10 mouse cellular contexts compared by ENCODE assay signal in the genomic region with DNA sequence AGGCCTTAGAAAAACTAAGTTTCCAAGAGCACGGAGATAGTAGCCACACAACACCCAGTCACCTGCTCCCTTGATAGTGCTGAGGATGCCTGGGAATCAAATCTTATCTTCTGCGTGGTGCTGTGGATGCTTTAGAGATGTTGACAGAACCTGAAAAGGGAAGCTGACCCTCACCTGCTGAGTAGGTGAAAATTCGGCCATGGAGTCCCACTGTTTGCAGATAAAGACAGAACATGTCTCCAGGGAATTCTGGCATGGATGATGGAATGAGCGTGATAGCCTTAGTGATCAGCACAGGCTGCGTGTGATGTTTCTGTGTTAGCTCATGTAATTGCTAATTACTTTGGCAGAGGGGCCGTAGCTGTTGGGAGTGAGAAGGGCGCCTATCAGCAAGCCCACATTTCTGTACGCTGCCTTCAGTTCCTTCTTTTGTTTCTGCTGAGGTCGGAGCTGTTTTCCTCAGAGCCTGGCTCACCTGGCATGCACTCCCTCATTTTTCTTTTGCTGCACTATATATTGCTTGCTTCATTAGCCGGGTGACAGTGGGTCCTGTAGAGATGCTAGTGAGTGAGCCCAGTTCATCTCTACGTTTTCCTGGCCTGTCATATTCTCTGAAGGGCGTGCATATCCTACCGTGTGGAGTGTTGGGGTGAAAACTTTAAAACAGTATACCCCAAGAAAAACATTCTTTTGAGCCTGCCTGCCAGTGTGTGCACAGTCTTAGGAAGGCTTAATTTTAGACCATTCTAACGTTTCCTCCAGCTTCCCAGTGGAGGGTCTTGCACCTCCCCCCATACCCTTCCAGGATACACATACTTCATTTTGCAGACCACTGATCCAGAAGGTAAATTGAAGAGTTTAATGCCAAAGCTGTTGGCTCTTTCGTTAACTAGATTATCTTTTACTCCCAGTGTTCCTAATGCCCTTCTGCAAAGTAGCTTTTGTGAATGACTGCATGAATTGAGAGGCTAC. TPM values are rescaled to one million over a fixed set of nuclear protein-coding genes. Genes with fewer than 3 reads are reported as not detected.
DNase-seq lines count a peak whose midpoint lies in the region; ATAC-seq and TF ChIP-seq lines count a peak whose summit lies in the region.
"Had no signal": no experiment of that assay in that cellular context is flagged by ENCODE, and none has a peak within 500 bp of the region (broad histone marks: within the 10 kb centered on the region; RNA-seq: fewer than 3 reads in every experiment).

No protein-coding gene starts in this region.

- peak overlapping the region; percentile 76 for H3K27ac ChIP-seq in neural tube, embryonic 13.5 days (replicated peaks)
- peak overlapping the region; percentile 59 for H3K27ac ChIP-seq in limb, embryonic 12.5 days
- H3K27ac ChIP-seq in lung, postnatal 0 days (ENCODE audit: low read length): no peak overlapping the region

- H3K4me3 ChIP-seq in neural tube, embryonic 13.5 days: no peak overlapping the region
- no peak overlapping the region for H3K4me3 ChIP-seq in limb, embryonic 12.5 days (replicated peaks)
- H3K4me3 ChIP-seq in lung, postnatal 0 days (ENCODE audit: low read depth, low read length): no peak overlapping the region

- H3K36me3 ChIP-seq in neural tube, embryonic 13.5 days: no peaks in the 10 kb centered on the region
- H3K36me3 ChIP-seq in limb, embryonic 12.5 days: no peaks in the 10 kb centered on the region
- H3K36me3 ChIP-seq in lung, postnatal 0 days (ENCODE audit: insufficient read depth, low read length): no peaks in the 10 kb centered on the region

- ATAC-seq in neural tube, embryonic 13.5 days (ENCODE audit: low read depth): peak; percentile 60
- no peak for ATAC-seq in limb, embryonic 12.5 days (ENCODE audit: insufficient number of reproducible peaks, insufficient read depth, low FRiP score, low TSS enrichment, low read depth)
- no peak for ATAC-seq in lung, postnatal 0 days

- no peak for TF ChIP-seq CTCF in lung, postnatal 0 days (IDR thresholded peaks at IDR 0.05)

- WGBS in neural tube, embryonic 13.5 days: 44% methylated on average over 15 of the region's 15 CpGs
- WGBS in limb, embryonic 12.5 days: 50% methylated on average over 15 of the region's 15 CpGs
- WGBS in lung, postnatal 0 days: 56% methylated on average over 15 of the region's 15 CpGs

- H3K27me3 ChIP-seq in neural tube, embryonic 13.5 days: no peaks in the 10 kb centered on the region
- no peaks in the 10 kb centered on the region for H3K27me3 ChIP-seq in limb, embryonic 12.5 days
- no peaks in the 10 kb centered on the region for H3K27me3 ChIP-seq in lung, postnatal 0 days (replicated peaks; ENCODE audit: insufficient read depth, low read length)

- peak overlapping the region; percentile 41; the same call in 1 of the 2 replicates for H3K9ac ChIP-seq in neural tube, embryonic 13.5 days
- no peak overlapping the region for H3K9ac ChIP-seq in limb, embryonic 12.5 days (replicated peaks)
- H3K9ac ChIP-seq in lung, postnatal 0 days (replicated peaks; ENCODE audit: low read depth): no peak overlapping the region

- H3K9me3 ChIP-seq in neural tube, embryonic 13.5 days: no peaks in the 10 kb centered on the region
- no peaks in the 10 kb centered on the region for H3K9me3 ChIP-seq in limb, embryonic 12.5 days
- H3K9me3 ChIP-seq in lung, postnatal 0 days (ENCODE audit: low read length): no peaks in the 10 kb centered on the region

- intact Hi-C loops in left cerebral cortex, postnatal 14 days (cut with DNase I): no loop called here

- peak; percentile 92 for DNase-seq in heart, adult 11 months
- no peak for DNase-seq in heart, adult 9 months (ENCODE audit: low spot score in 2 of 2)
- no peak for DNase-seq in neural tube, embryonic 10.5 days (ENCODE audit: extremely low spot score, low spot score)
- no peak for DNase-seq in left cerebral cortex, postnatal 14 days (ENCODE audit: low spot score in 2 of 2)
- no peak for DNase-seq in adrenal gland, postnatal 10 days
- no peak for DNase-seq in lung, postnatal 0 days (ENCODE audit: low spot score)
- DNase-seq: layer of hippocampus, postnatal 36 days; lung, adult 2 months had no signal

- peak overlapping the region; percentile 6; the same call in 1 of the 2 replicates for H3K4me2 ChIP-seq in neural tube, embryonic 13.5 days
- H3K4me2 ChIP-seq in limb, embryonic 12.5 days: peak overlapping the region; percentile 3; the same call in 1 of the 2 replicates
- no peak overlapping the region for H3K4me2 ChIP-seq in lung, postnatal 0 days (replicated peaks; ENCODE audit: low read depth, low read length)

- no peak for TF ChIP-seq EP300 in lung, postnatal 0 days (IDR thresholded peaks at IDR 0.05)

- peaks cover 93% of the 10 kb centered on the region for H3K4me1 ChIP-seq in neural tube, embryonic 13.5 days (replicated peaks)
- H3K4me1 ChIP-seq in limb, embryonic 12.5 days (replicated peaks): peaks cover 81% of the 10 kb centered on the region
- peaks cover 4% of the 10 kb centered on the region for H3K4me1 ChIP-seq in lung, postnatal 0 days (ENCODE audit: insufficient read depth, low read depth, low read length)

RNA-seq across cellular contexts. Expression of a gene that starts 21.6 kb away (rescaled TPM):
- polyA plus RNA-seq in neural tube, embryonic 13.5 days (2015; fragmentation: Nextera tagmentation; extraction: Ambion mirVana): 11.2 and 14.1 TPM in 2 replicates
- 35.7 and 41.6 TPM in 2 replicates for polyA plus RNA-seq in limb, embryonic 12.5 days (2016; fragmentation: Nextera tagmentation; extraction: Ambion mirVana)
- 10 to 100 TPM; 14.9 to 15.0 TPM for total RNA-seq in left cerebral cortex, postnatal 14 days (2021)
- 10 to 100 TPM; 37.0 to 48.5 TPM for total RNA-seq in adrenal gland, postnatal 10 days (2021)
- 18.3 and 20.1 TPM in 2 replicates for polyA plus RNA-seq in lung, postnatal 0 days (2015; fragmentation: Nextera tagmentation; extraction: Ambion mirVana)
